Mouse (Mus musculus): ENCODE data around the gene Asxl2.

GRCm38 (mm10) chr12:3377190-3377589 is 49.5 kb upstream of the Asxl2 start:
- TF ChIP-seq POLR2A (IDR thresholded peaks at IDR 0.05; ENCODE audit: extremely low read depth, insufficient read depth, low read length) (no peak), CTCF (IDR thresholded peaks at IDR 0.05; ENCODE audit: extremely low read depth, insufficient read depth, low read length) (0 out of 2 replicates have a peak, but pooled peaks have one; percentile 9)

Measured in cortical plate, adult 2 months (tissue).